Mouse (Mus musculus): ENCODE results near the gene Tmem97. TPM values are rescaled to one million over a fixed set of nuclear protein-coding genes. Genes with fewer than 3 reads are reported as not detected.

Tmem97 gene
- total and polyA plus RNA-seq, 2 experiments: 91.6 to 123 TPM

DNA sequence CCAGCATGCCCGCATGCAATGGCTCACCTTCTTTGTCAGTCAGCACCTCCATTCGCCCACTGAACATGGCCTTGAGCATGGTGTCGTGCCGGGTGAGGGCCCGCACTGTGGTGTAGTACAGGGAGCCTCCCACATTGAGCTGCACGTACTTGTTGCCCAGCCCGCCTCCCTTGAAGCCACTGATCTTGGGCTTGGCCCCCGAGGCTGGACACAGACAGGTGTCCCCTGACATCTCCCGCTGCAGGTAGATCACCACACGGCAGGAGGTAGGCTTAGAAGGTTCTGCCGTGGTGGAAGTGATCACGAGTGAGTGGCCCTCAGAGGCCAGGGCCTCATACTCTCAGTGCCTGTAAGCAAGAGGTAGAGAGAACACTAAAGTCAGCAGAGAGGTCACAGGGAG is 20.6 kb downstream of the Tmem97 start:
- no peak for TF ChIP-seq CTCF (IDR thresholded peaks at IDR 0.05; ENCODE audit: low read depth, low read length)
- TF ChIP-seq POLR2A (IDR thresholded peaks at IDR 0.05; ENCODE audit: extremely low read depth, insufficient read depth, low read length): no peak
- DNase-seq (ENCODE audit: extremely low read depth, low read depth, low spot score): no peak
- peaks cover 12% of the 10 kb centered on the region; the same call in 1 of the 2 replicates for H3K79me2 ChIP-seq (ENCODE audit: control insufficient read depth, insufficient read depth, low read length)
- 82% methylated on average over 12 of the region's 12 CpGs for WGBS
- peak overlapping the region; percentile 87 for H3K27ac ChIP-seq (replicated peaks; ENCODE audit: insufficient read depth, low read depth, low read length)
- H3K27me3 ChIP-seq (ENCODE audit: control insufficient read depth, insufficient read depth, low read length): no peaks in the 10 kb centered on the region
- no peak overlapping the region for H3K9ac ChIP-seq (ENCODE audit: low read depth, low read length)
- H3K36me3 ChIP-seq (ENCODE audit: control insufficient read depth, insufficient read depth, low read length): peaks cover 19% of the 10 kb centered on the region; the same call in 1 of the 2 replicates
- no peak overlapping the region for H3K4me3 ChIP-seq (ENCODE audit: insufficient read depth, low read depth, low read length)
- no peaks in the 10 kb centered on the region for H3K4me1 ChIP-seq (ENCODE audit: control insufficient read depth, insufficient read depth, low read length)

- Histone ChIP-seq H3K36me3 (ENCODE audit: control insufficient read depth, insufficient read depth, low read length) (peaks cover 30% of the 10 kb centered on the region), H3K79me2 (ENCODE audit: control insufficient read depth, insufficient read depth, low read length) (peaks cover 12% of the 10 kb centered on the region; the same call in 1 of the 2 replicates), H3K9ac (ENCODE audit: low read depth, low read length) (no peak overlapping the region), H3K4me3 (ENCODE audit: insufficient read depth, low read depth, low read length) (no peak overlapping the region), H3K27ac (replicated peaks; ENCODE audit: insufficient read depth, low read depth, low read length) (no peak overlapping the region), H3K27me3 (ENCODE audit: control insufficient read depth, insufficient read depth, low read length) (no peaks in the 10 kb centered on the region), H3K4me1 (ENCODE audit: control insufficient read depth, insufficient read depth, low read length) (no peaks in the 10 kb centered on the region)
- 95% methylated on average over 9 of the region's 9 CpGs for WGBS
- TF ChIP-seq POLR2A (IDR thresholded peaks at IDR 0.05; ENCODE audit: extremely low read depth, insufficient read depth, low read length): no peak
- TF ChIP-seq CTCF (IDR thresholded peaks at IDR 0.05; ENCODE audit: low read depth, low read length): no peak
- no peak for DNase-seq (ENCODE audit: extremely low read depth, low read depth, low spot score)
Measured at GRCm38 (mm10) chr11:78528714-78529113, 21.9 kb downstream of the Tmem97 start.

GRCm38 (mm10) chr11:78524838-78525237 is 25.7 kb downstream of the Tmem97 start:
- peaks cover 61% of the 10 kb centered on the region for H3K36me3 ChIP-seq (ENCODE audit: control insufficient read depth, insufficient read depth, low read length)
- WGBS: 88% methylated on average over 2 of the region's 2 CpGs
- DNase-seq (ENCODE audit: extremely low read depth, low read depth, low spot score): no peak
- H3K27ac ChIP-seq (replicated peaks; ENCODE audit: insufficient read depth, low read depth, low read length): no peak overlapping the region
- H3K27me3 ChIP-seq (ENCODE audit: control insufficient read depth, insufficient read depth, low read length): no peaks in the 10 kb centered on the region
- TF ChIP-seq CTCF (IDR thresholded peaks at IDR 0.05; ENCODE audit: low read depth, low read length): no peak
- TF ChIP-seq POLR2A (IDR thresholded peaks at IDR 0.05; ENCODE audit: extremely low read depth, insufficient read depth, low read length): no peak
- H3K4me3 ChIP-seq (ENCODE audit: insufficient read depth, low read depth, low read length): no peak overlapping the region
- no peaks in the 10 kb centered on the region for H3K4me1 ChIP-seq (ENCODE audit: control insufficient read depth, insufficient read depth, low read length)
- 0 out of 2 replicates have a peak, but pooled peaks cover 4% of the 10 kb centered on the region for H3K79me2 ChIP-seq (ENCODE audit: control insufficient read depth, insufficient read depth, low read length)
- H3K9ac ChIP-seq (ENCODE audit: low read depth, low read length): no peak overlapping the region

- H3K36me3 ChIP-seq (ENCODE audit: control insufficient read depth, insufficient read depth, low read length): peaks cover 62% of the 10 kb centered on the region
- DNase-seq (ENCODE audit: extremely low read depth, low read depth, low spot score): no peak
- no peaks in the 10 kb centered on the region for H3K4me1 ChIP-seq (ENCODE audit: control insufficient read depth, insufficient read depth, low read length)
- WGBS: 76% methylated on average over 9 of the region's 9 CpGs
- TF ChIP-seq POLR2A (IDR thresholded peaks at IDR 0.05; ENCODE audit: extremely low read depth, insufficient read depth, low read length) (no peak), CTCF (IDR thresholded peaks at IDR 0.05; ENCODE audit: low read depth, low read length) (no peak)
- no peak overlapping the region for H3K27ac ChIP-seq (replicated peaks; ENCODE audit: insufficient read depth, low read depth, low read length)
- no peak overlapping the region for H3K4me3 ChIP-seq (ENCODE audit: insufficient read depth, low read depth, low read length)
- H3K27me3 ChIP-seq (ENCODE audit: control insufficient read depth, insufficient read depth, low read length): no peaks in the 10 kb centered on the region
- H3K9ac ChIP-seq (ENCODE audit: low read depth, low read length): no peak overlapping the region
- no peaks in the 10 kb centered on the region for H3K79me2 ChIP-seq (ENCODE audit: control insufficient read depth, insufficient read depth, low read length)
Measured at GRCm38 (mm10) chr11:78523241-78523955, 27.2 kb downstream of the Tmem97 start.

GRCm38 (mm10) chr11:78522481-78522997 is 28.0 kb downstream of the Tmem97 start:
- DNase-seq (ENCODE audit: extremely low read depth, low read depth, low spot score): no peak
- no peak for TF ChIP-seq POLR2A (IDR thresholded peaks at IDR 0.05; ENCODE audit: extremely low read depth, insufficient read depth, low read length)
- TF ChIP-seq CTCF (IDR thresholded peaks at IDR 0.05; ENCODE audit: low read depth, low read length): peak; percentile 36; the same call in 1 of the 2 replicates
- Histone ChIP-seq H3K27me3 (ENCODE audit: control insufficient read depth, insufficient read depth, low read length) (no peaks in the 10 kb centered on the region), H3K27ac (replicated peaks; ENCODE audit: insufficient read depth, low read depth, low read length) (no peak overlapping the region), H3K4me3 (ENCODE audit: insufficient read depth, low read depth, low read length) (no peak overlapping the region), H3K9ac (ENCODE audit: low read depth, low read length) (no peak overlapping the region), H3K4me1 (ENCODE audit: control insufficient read depth, insufficient read depth, low read length) (no peaks in the 10 kb centered on the region), H3K36me3 (ENCODE audit: control insufficient read depth, insufficient read depth, low read length) (peaks cover 68% of the 10 kb centered on the region), H3K79me2 (ENCODE audit: control insufficient read depth, insufficient read depth, low read length) (no peaks in the 10 kb centered on the region)
- 77% methylated on average over 1 of the region's 1 CpGs for WGBS

DNA sequence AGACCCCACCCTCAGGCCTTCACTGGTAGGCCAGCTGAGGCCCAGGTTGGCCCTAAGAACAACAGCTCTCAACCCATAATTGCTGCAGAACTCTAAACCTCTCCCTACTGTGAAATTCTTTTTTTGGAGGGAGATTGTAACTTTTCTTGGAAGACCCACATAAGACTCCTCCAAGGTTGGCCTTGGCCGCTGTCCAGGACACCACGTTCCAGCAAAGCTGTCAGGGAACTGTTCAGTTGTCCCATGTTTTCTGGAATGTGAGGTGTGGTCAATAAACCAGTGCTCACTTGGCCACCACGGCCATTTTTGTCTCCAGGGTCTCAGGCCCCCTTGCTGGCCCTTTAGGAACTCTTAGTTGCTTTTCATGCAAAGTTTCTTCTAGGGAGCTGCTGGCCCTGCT is 28.7 kb downstream of the Tmem97 start:
- Histone ChIP-seq H3K9ac (ENCODE audit: low read depth, low read length) (no peak overlapping the region), H3K36me3 (ENCODE audit: control insufficient read depth, insufficient read depth, low read length) (peaks cover 70% of the 10 kb centered on the region), H3K4me3 (ENCODE audit: insufficient read depth, low read depth, low read length) (no peak overlapping the region), H3K27me3 (ENCODE audit: control insufficient read depth, insufficient read depth, low read length) (no peaks in the 10 kb centered on the region), H3K27ac (replicated peaks; ENCODE audit: insufficient read depth, low read depth, low read length) (no peak overlapping the region), H3K79me2 (ENCODE audit: control insufficient read depth, insufficient read depth, low read length) (no peaks in the 10 kb centered on the region), H3K4me1 (ENCODE audit: control insufficient read depth, insufficient read depth, low read length) (no peaks in the 10 kb centered on the region)
- WGBS: 67% methylated on average over 3 of the region's 3 CpGs
- TF ChIP-seq CTCF (IDR thresholded peaks at IDR 0.05; ENCODE audit: low read depth, low read length): no peak
- no peak for TF ChIP-seq POLR2A (IDR thresholded peaks at IDR 0.05; ENCODE audit: extremely low read depth, insufficient read depth, low read length)
- DNase-seq (ENCODE audit: extremely low read depth, low read depth, low spot score): no peak

All from liver, adult 2 months (tissue).